In the genomic region with DNA sequence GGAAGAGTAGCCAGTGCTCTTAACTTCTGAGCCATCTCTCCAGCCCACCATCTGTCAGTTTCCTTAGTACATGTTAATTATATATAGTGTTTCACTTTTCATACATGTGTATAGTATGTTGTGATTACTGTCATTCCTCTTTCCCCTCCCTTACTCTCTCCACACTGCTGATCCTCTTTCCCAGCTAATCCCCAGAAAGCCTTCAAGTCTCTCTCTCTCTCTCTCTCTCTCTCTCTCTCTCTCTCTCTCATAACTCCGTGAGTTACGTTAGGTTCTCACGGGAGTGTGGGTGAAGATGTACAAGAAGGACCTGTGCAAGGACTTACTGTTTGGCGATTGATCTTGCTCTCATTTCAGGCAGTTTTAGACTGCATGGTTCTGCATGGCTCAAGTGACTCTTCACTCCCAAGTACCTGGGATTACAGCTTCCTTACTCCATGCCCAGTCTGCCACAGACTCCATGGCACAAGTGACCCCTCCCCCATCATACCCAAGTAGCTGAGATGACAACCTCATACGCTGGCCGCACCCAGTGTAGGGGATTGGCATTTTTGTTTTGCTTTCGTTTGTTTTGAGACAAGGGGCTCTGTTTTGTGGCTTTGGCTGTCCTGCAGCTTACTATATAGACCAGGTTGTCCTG, we compare ENCODE assay signal across 5 mouse cellular contexts.
"Had no signal": no experiment of that assay in that cellular context is flagged by ENCODE, and none has a peak within 500 bp of the region (broad histone marks: within the 10 kb centered on the region; RNA-seq: fewer than 3 reads in every experiment).

No protein-coding gene starts in this region.

- DNase-seq: layer of hippocampus, adult 9-11 months; liver; midbrain, embryonic 14.5 days; thymus, adult 18-20 months; thymus, postnatal 4 days had no signal
